Mouse (Mus musculus): ENCODE measurements at regions not wholly inside any gene's neighbourhood (a gene's known extent, or its start where the extent isn't known, plus 50 kb on each side); places are given as distances from the start of the nearest gene placed in this dataset.

- Histone ChIP-seq H3K27ac (replicated peaks; ENCODE audit: insufficient read depth, low read depth, low read length) (no peak overlapping the region), H3K9ac (ENCODE audit: low read depth, low read length) (no peak overlapping the region), H3K4me1 (ENCODE audit: control insufficient read depth, insufficient read depth, low read length) (no peaks in the 10 kb centered on the region), H3K36me3 (ENCODE audit: control insufficient read depth, insufficient read depth, low read length) (no peaks in the 10 kb centered on the region), H3K4me3 (ENCODE audit: insufficient read depth, low read depth, low read length) (no peak overlapping the region), H3K27me3 (ENCODE audit: control insufficient read depth, insufficient read depth, low read length) (no peaks in the 10 kb centered on the region), H3K79me2 (ENCODE audit: control insufficient read depth, insufficient read depth, low read length) (no peaks in the 10 kb centered on the region)
- TF ChIP-seq CTCF (IDR thresholded peaks at IDR 0.05; ENCODE audit: low read depth, low read length): no peak
- no peak for TF ChIP-seq POLR2A (IDR thresholded peaks at IDR 0.05; ENCODE audit: extremely low read depth, insufficient read depth, low read length)
- DNase-seq (ENCODE audit: extremely low read depth, low read depth, low spot score): no peak
- 94% methylated on average over 2 of the region's 2 CpGs for WGBS
Observed at GRCm38 (mm10) chr4:106206023-106206422, 110.0 kb upstream of the Usp24 start.

GRCm38 (mm10) chr4:106209465-106209864, 106.5 kb upstream of the Usp24 start:
- no peak overlapping the region for H3K27ac ChIP-seq (replicated peaks; ENCODE audit: insufficient read depth, low read depth, low read length)
- DNase-seq (ENCODE audit: extremely low read depth, low read depth, low spot score): no peak
- no peaks in the 10 kb centered on the region for H3K27me3 ChIP-seq (ENCODE audit: control insufficient read depth, insufficient read depth, low read length)
- no peaks in the 10 kb centered on the region for H3K4me1 ChIP-seq (ENCODE audit: control insufficient read depth, insufficient read depth, low read length)
- no peak overlapping the region for H3K9ac ChIP-seq (ENCODE audit: low read depth, low read length)
- no peak overlapping the region for H3K4me3 ChIP-seq (ENCODE audit: insufficient read depth, low read depth, low read length)
- no peak for TF ChIP-seq POLR2A (IDR thresholded peaks at IDR 0.05; ENCODE audit: extremely low read depth, insufficient read depth, low read length)
- TF ChIP-seq CTCF (IDR thresholded peaks at IDR 0.05; ENCODE audit: low read depth, low read length): no peak
- 87% methylated on average over 11 of the region's 11 CpGs for WGBS
- H3K36me3 ChIP-seq (ENCODE audit: control insufficient read depth, insufficient read depth, low read length): no peaks in the 10 kb centered on the region
- no peaks in the 10 kb centered on the region for H3K79me2 ChIP-seq (ENCODE audit: control insufficient read depth, insufficient read depth, low read length)

- H3K27ac ChIP-seq (replicated peaks; ENCODE audit: insufficient read depth, low read depth, low read length): no peak overlapping the region
- H3K79me2 ChIP-seq (ENCODE audit: control insufficient read depth, insufficient read depth, low read length): no peaks in the 10 kb centered on the region
- 94% methylated on average over 1 of the region's 1 CpGs for WGBS
- no peaks in the 10 kb centered on the region for H3K36me3 ChIP-seq (ENCODE audit: control insufficient read depth, insufficient read depth, low read length)
- DNase-seq (ENCODE audit: extremely low read depth, low read depth, low spot score): peak; percentile 37
- TF ChIP-seq POLR2A (IDR thresholded peaks at IDR 0.05; ENCODE audit: extremely low read depth, insufficient read depth, low read length) (no peak), CTCF (IDR thresholded peaks at IDR 0.05; ENCODE audit: low read depth, low read length) (peak; percentile 88)
- H3K4me3 ChIP-seq (ENCODE audit: insufficient read depth, low read depth, low read length): no peak overlapping the region
- no peak overlapping the region for H3K9ac ChIP-seq (ENCODE audit: low read depth, low read length)
- H3K4me1 ChIP-seq (ENCODE audit: control insufficient read depth, insufficient read depth, low read length): no peaks in the 10 kb centered on the region
- no peaks in the 10 kb centered on the region for H3K27me3 ChIP-seq (ENCODE audit: control insufficient read depth, insufficient read depth, low read length)
Observed at GRCm38 (mm10) chr4:106209975-106210374, 106.0 kb upstream of the Usp24 start.

GRCm38 (mm10) chr4:106214170-106214569, 101.8 kb upstream of the Usp24 start:
- Histone ChIP-seq H3K4me3 (ENCODE audit: insufficient read depth, low read depth, low read length) (no peak overlapping the region), H3K9ac (ENCODE audit: low read depth, low read length) (no peak overlapping the region), H3K4me1 (ENCODE audit: control insufficient read depth, insufficient read depth, low read length) (no peaks in the 10 kb centered on the region), H3K27ac (replicated peaks; ENCODE audit: insufficient read depth, low read depth, low read length) (no peak overlapping the region), H3K27me3 (ENCODE audit: control insufficient read depth, insufficient read depth, low read length) (no peaks in the 10 kb centered on the region), H3K79me2 (ENCODE audit: control insufficient read depth, insufficient read depth, low read length) (no peaks in the 10 kb centered on the region), H3K36me3 (ENCODE audit: control insufficient read depth, insufficient read depth, low read length) (no peaks in the 10 kb centered on the region)
- TF ChIP-seq CTCF (IDR thresholded peaks at IDR 0.05; ENCODE audit: low read depth, low read length) (no peak), POLR2A (IDR thresholded peaks at IDR 0.05; ENCODE audit: extremely low read depth, insufficient read depth, low read length) (no peak)
- 84% methylated on average over 5 of the region's 5 CpGs for WGBS
- DNase-seq (ENCODE audit: extremely low read depth, low read depth, low spot score): no peak

GRCm38 (mm10) chr4:106220621-106221020, 95.4 kb upstream of the Usp24 start:
- TF ChIP-seq POLR2A (IDR thresholded peaks at IDR 0.05; ENCODE audit: extremely low read depth, insufficient read depth, low read length): no peak
- no peak for TF ChIP-seq CTCF (IDR thresholded peaks at IDR 0.05; ENCODE audit: low read depth, low read length)
- Histone ChIP-seq H3K9ac (ENCODE audit: low read depth, low read length) (no peak overlapping the region), H3K36me3 (ENCODE audit: control insufficient read depth, insufficient read depth, low read length) (no peaks in the 10 kb centered on the region), H3K79me2 (ENCODE audit: control insufficient read depth, insufficient read depth, low read length) (no peaks in the 10 kb centered on the region), H3K27ac (replicated peaks; ENCODE audit: insufficient read depth, low read depth, low read length) (no peak overlapping the region), H3K4me1 (ENCODE audit: control insufficient read depth, insufficient read depth, low read length) (no peaks in the 10 kb centered on the region), H3K27me3 (ENCODE audit: control insufficient read depth, insufficient read depth, low read length) (no peaks in the 10 kb centered on the region), H3K4me3 (ENCODE audit: insufficient read depth, low read depth, low read length) (no peak overlapping the region)
- 89% methylated on average over 9 of the region's 9 CpGs for WGBS
- no peak for DNase-seq (ENCODE audit: extremely low read depth, low read depth, low spot score)

- H3K79me2 ChIP-seq (ENCODE audit: control insufficient read depth, insufficient read depth, low read length): no peaks in the 10 kb centered on the region
- TF ChIP-seq POLR2A (IDR thresholded peaks at IDR 0.05; ENCODE audit: extremely low read depth, insufficient read depth, low read length) (no peak), CTCF (IDR thresholded peaks at IDR 0.05; ENCODE audit: low read depth, low read length) (peak; percentile 72)
- WGBS: 47% methylated on average over 12 of the region's 12 CpGs
- H3K27ac ChIP-seq (replicated peaks; ENCODE audit: insufficient read depth, low read depth, low read length): no peak overlapping the region
- DNase-seq (ENCODE audit: extremely low read depth, low read depth, low spot score): peak; percentile 17
- H3K36me3 ChIP-seq (ENCODE audit: control insufficient read depth, insufficient read depth, low read length): no peaks in the 10 kb centered on the region
- H3K4me1 ChIP-seq (ENCODE audit: control insufficient read depth, insufficient read depth, low read length): no peaks in the 10 kb centered on the region
- H3K27me3 ChIP-seq (ENCODE audit: control insufficient read depth, insufficient read depth, low read length): no peaks in the 10 kb centered on the region
- H3K9ac ChIP-seq (ENCODE audit: low read depth, low read length): no peak overlapping the region
- no peak overlapping the region for H3K4me3 ChIP-seq (ENCODE audit: insufficient read depth, low read depth, low read length)
Observed at GRCm38 (mm10) chr4:106225184-106225862, 90.7 kb upstream of the Usp24 start.
